Mouse (Mus musculus): ENCODE measurements around the gene Synj1. TPM values are rescaled to one million over a fixed set of nuclear protein-coding genes. Genes with fewer than 3 reads are reported as not detected.

Gene Synj1
- polyA plus RNA-seq, 1 experiment from 2014 or later = 16.2 TPM

- no peak for DNase-seq (ENCODE audit: low spot score)
Measured at GRCm38 (mm10) chr16:90950354-90950963, 60.6 kb downstream of the Synj1 start.

GRCm38 (mm10) chr16:90946977-90947376 lies 64.1 kb downstream of the Synj1 start:
- DNase-seq (ENCODE audit: low spot score) = no peak

GRCm38 (mm10) chr16:90941246-90941645 lies 69.9 kb downstream of the Synj1 start:
- DNase-seq (ENCODE audit: low spot score) = no peak

GRCm38 (mm10) chr16:90934687-90935328 lies 76.3 kb downstream of the Synj1 start, which contains the start of gene Cfap298:
Gene Cfap298 (minus strand): TSS chr16:90935114.
- peak; percentile 95 for DNase-seq (ENCODE audit: low spot score)

- no peak for DNase-seq (ENCODE audit: low spot score)
Measured at GRCm38 (mm10) chr16:90934193-90934686, 76.9 kb downstream of the Synj1 start.

- no peak for DNase-seq (ENCODE audit: low spot score)
Measured at GRCm38 (mm10) chr16:90933534-90934176, 77.5 kb downstream of the Synj1 start.

GRCm38 (mm10) chr16:90927446-90927845 lies 83.7 kb downstream of the Synj1 start:
- no peak for DNase-seq (ENCODE audit: low spot score)

- peak; percentile 10 for DNase-seq (ENCODE audit: low spot score)
Measured at GRCm38 (mm10) chr16:90925461-90925860, 85.6 kb downstream of the Synj1 start.

GRCm38 (mm10) chr16:90924606-90925370 lies 86.3 kb downstream of the Synj1 start:
- no peak for DNase-seq (ENCODE audit: low spot score)

- no peak for DNase-seq (ENCODE audit: low spot score)
Measured at GRCm38 (mm10) chr16:90921471-90922159, 89.5 kb downstream of the Synj1 start.

GRCm38 (mm10) chr16:90917156-90917555 lies 94.0 kb downstream of the Synj1 start:
- no peak for DNase-seq (ENCODE audit: low spot score)

GRCm38 (mm10) chr16:90916040-90916481 lies 95.0 kb downstream of the Synj1 start:
- DNase-seq (ENCODE audit: low spot score) = no peak

GRCm38 (mm10) chr16:90911766-90912165 lies 99.3 kb downstream of the Synj1 start:
- DNase-seq (ENCODE audit: low spot score) = no peak

- no peak for DNase-seq (ENCODE audit: low spot score)
Measured at GRCm38 (mm10) chr16:90910855-90911533, 100.1 kb downstream of the Synj1 start.

- DNase-seq (ENCODE audit: low spot score) = no peak
Measured at GRCm38 (mm10) chr16:90907250-90907649, 103.9 kb downstream of the Synj1 start.

- DNase-seq (ENCODE audit: low spot score) = no peak
Measured at GRCm38 (mm10) chr16:90903300-90903699, 107.8 kb downstream of the Synj1 start.

- DNase-seq (ENCODE audit: low spot score) = no peak
Measured at GRCm38 (mm10) chr16:90901364-90901763, 109.7 kb downstream of the Synj1 start.

GRCm38 (mm10) chr16:90899498-90899897 lies 111.6 kb downstream of the Synj1 start:
- DNase-seq (ENCODE audit: low spot score) = no peak

GRCm38 (mm10) chr16:90897651-90898050 lies 113.5 kb downstream of the Synj1 start:
- no peak for DNase-seq (ENCODE audit: low spot score)

- no peak for DNase-seq (ENCODE audit: low spot score)
Measured at GRCm38 (mm10) chr16:90893792-90894191, 117.3 kb downstream of the Synj1 start.

All from thymus, postnatal 0 days (tissue).